Mouse (Mus musculus) liver, embryonic 12.5 days (tissue): ENCODE results near the gene Echdc3. TPM values are rescaled to one million over a fixed set of nuclear protein-coding genes. Genes with fewer than 3 reads are reported as not detected.

Experiments
- polyA plus RNA-seq: library from polyadenylated mRNA; unstranded; fragments of >200 nt; fragmentation: Nextera tagmentation; extraction: Ambion mirVana; gene quantifications from 2 replicates; pipeline ENCODE4 v1.2.1, GENCODE M21; 2016

Echdc3 gene
- polyA plus RNA-seq, 1 experiment from 2014 or later: 4.7 TPM

Other genes starting within 250 kb of the Echdc3 start
- gene Proser2, start 82.8 kb downstream of the Echdc3 start, polyA plus RNA-seq: 7.0 and 8.1 TPM in 2 replicates
- 7.7 and 7.9 TPM in 2 replicates for gene Usp6nl, start 109.6 kb upstream of the Echdc3 start, polyA plus RNA-seq